Mouse (Mus musculus): ENCODE results near the gene Hyal3. TPM values are rescaled to one million over a fixed set of nuclear protein-coding genes. Genes with fewer than 3 reads are reported as not detected.

Hyal3 gene
- total and polyA plus RNA-seq, 2 experiments from 2014 or later = 1.9 to 4.9 TPM

- Histone ChIP-seq H3K4me2 (ENCODE audit: low read depth, low read length) (peak overlapping the region; percentile 96), H3K9ac (replicated peaks; ENCODE audit: low read length) (no peak overlapping the region), H3K27me3 (ENCODE audit: insufficient read depth, low read length) (no peaks in the 10 kb centered on the region), H3K4me1 (ENCODE audit: insufficient read depth, low read length) (peaks cover 58% of the 10 kb centered on the region), H3K9me3 (ENCODE audit: low read length) (no peaks in the 10 kb centered on the region), H3K27ac (peak overlapping the region; percentile 93), H3K4me3 (ENCODE audit: low read length) (no peak overlapping the region), H3K36me3 (ENCODE audit: insufficient read depth, low read length) (no peaks in the 10 kb centered on the region)
- DNase-seq (ENCODE audit: low spot score) (no peak), ATAC-seq (no peak)
- WGBS = 51% methylated on average over 8 of the region's 8 CpGs
- TF ChIP-seq CTCF (IDR thresholded peaks at IDR 0.05; ENCODE audit: low read depth) = no peak
Observed at GRCm38 (mm10) chr9:107631861-107632260, 51.2 kb downstream of the Hyal3 start.

- Histone ChIP-seq H3K9me3 (ENCODE audit: low read length) (no peaks in the 10 kb centered on the region), H3K27ac (peak overlapping the region; percentile 93), H3K9ac (replicated peaks; ENCODE audit: low read length) (peak overlapping the region; percentile 89), H3K36me3 (ENCODE audit: insufficient read depth, low read length) (no peaks in the 10 kb centered on the region), H3K4me2 (ENCODE audit: low read depth, low read length) (peak overlapping the region; percentile 96), H3K27me3 (ENCODE audit: insufficient read depth, low read length) (no peaks in the 10 kb centered on the region), H3K4me3 (ENCODE audit: low read length) (peak overlapping the region; percentile 81), H3K4me1 (ENCODE audit: insufficient read depth, low read length) (peaks cover 58% of the 10 kb centered on the region)
- ATAC-seq (no peak), DNase-seq (ENCODE audit: low spot score) (peak; percentile 75)
- no peak for TF ChIP-seq CTCF (IDR thresholded peaks at IDR 0.05; ENCODE audit: low read depth)
- 10% methylated on average over 6 of the region's 6 CpGs for WGBS
Observed at GRCm38 (mm10) chr9:107632478-107632877, 51.9 kb downstream of the Hyal3 start.

GRCm38 (mm10) chr9:107633091-107633660 lies 52.6 kb downstream of the Hyal3 start:
- ATAC-seq (peak; percentile 9; the same call in 1 of the 2 replicates), DNase-seq (ENCODE audit: low spot score) (peak; percentile 77)
- H3K9me3 ChIP-seq (ENCODE audit: low read length) = no peaks in the 10 kb centered on the region
- no peaks in the 10 kb centered on the region for H3K36me3 ChIP-seq (ENCODE audit: insufficient read depth, low read length)
- no peaks in the 10 kb centered on the region for H3K27me3 ChIP-seq (ENCODE audit: insufficient read depth, low read length)
- 2% methylated on average over 33 of the region's 33 CpGs for WGBS
- H3K4me1 ChIP-seq (ENCODE audit: insufficient read depth, low read length) = peaks cover 52% of the 10 kb centered on the region
- H3K9ac ChIP-seq (replicated peaks; ENCODE audit: low read length) = peak overlapping the region; percentile 89
- peak overlapping the region; percentile 93 for H3K27ac ChIP-seq
- no peak for TF ChIP-seq CTCF (IDR thresholded peaks at IDR 0.05; ENCODE audit: low read depth)
- peak overlapping the region; percentile 81 for H3K4me3 ChIP-seq (ENCODE audit: low read length)
- H3K4me2 ChIP-seq (ENCODE audit: low read depth, low read length) = peak overlapping the region; percentile 96

- H3K27me3 ChIP-seq (ENCODE audit: insufficient read depth, low read length) = no peaks in the 10 kb centered on the region
- no peaks in the 10 kb centered on the region for H3K9me3 ChIP-seq (ENCODE audit: low read length)
- no peaks in the 10 kb centered on the region for H3K36me3 ChIP-seq (ENCODE audit: insufficient read depth, low read length)
- peak overlapping the region; percentile 93 for H3K27ac ChIP-seq
- H3K4me1 ChIP-seq (ENCODE audit: insufficient read depth, low read length) = peaks cover 46% of the 10 kb centered on the region
- 1% methylated on average over 15 of the region's 15 CpGs for WGBS
- no peak for ATAC-seq
- peak; percentile 50 for DNase-seq (ENCODE audit: low spot score)
- peak overlapping the region; percentile 89 for H3K9ac ChIP-seq (replicated peaks; ENCODE audit: low read length)
- no peak for TF ChIP-seq CTCF (IDR thresholded peaks at IDR 0.05; ENCODE audit: low read depth)
- H3K4me2 ChIP-seq (ENCODE audit: low read depth, low read length) = peak overlapping the region; percentile 96
- H3K4me3 ChIP-seq (ENCODE audit: low read length) = peak overlapping the region; percentile 81
Observed at GRCm38 (mm10) chr9:107633661-107634405, 53.2 kb downstream of the Hyal3 start.

GRCm38 (mm10) chr9:107634406-107635278 lies 54.0 kb downstream of the Hyal3 start:
- peak overlapping the region; percentile 81 for H3K4me3 ChIP-seq (ENCODE audit: low read length)
- no peaks in the 10 kb centered on the region for H3K36me3 ChIP-seq (ENCODE audit: insufficient read depth, low read length)
- no peaks in the 10 kb centered on the region for H3K9me3 ChIP-seq (ENCODE audit: low read length)
- no peaks in the 10 kb centered on the region for H3K27me3 ChIP-seq (ENCODE audit: insufficient read depth, low read length)
- under 1% methylated on average over 35 of the region's 35 CpGs for WGBS
- TF ChIP-seq CTCF (IDR thresholded peaks at IDR 0.05; ENCODE audit: low read depth) = peak; percentile 1; the same call in 1 of the 2 replicates
- peaks cover 41% of the 10 kb centered on the region for H3K4me1 ChIP-seq (ENCODE audit: insufficient read depth, low read length)
- peak overlapping the region; percentile 89 for H3K9ac ChIP-seq (replicated peaks; ENCODE audit: low read length)
- peak overlapping the region; percentile 93 for H3K27ac ChIP-seq
- peak overlapping the region; percentile 96 for H3K4me2 ChIP-seq (ENCODE audit: low read depth, low read length)
- ATAC-seq = no peak
- DNase-seq (ENCODE audit: low spot score) = no peak

GRCm38 (mm10) chr9:107635279-107636028 lies 54.8 kb downstream of the Hyal3 start, which contains the start of gene Gnai2:
TSS of gene Gnai2 (minus strand) at chr9:107635367.
- ATAC-seq = peak; percentile 92
- peak; percentile 95 for DNase-seq (ENCODE audit: low spot score)
- Histone ChIP-seq H3K27me3 (ENCODE audit: insufficient read depth, low read length) (no peaks in the 10 kb centered on the region), H3K4me1 (ENCODE audit: insufficient read depth, low read length) (peaks cover 37% of the 10 kb centered on the region), H3K9me3 (ENCODE audit: low read length) (no peaks in the 10 kb centered on the region), H3K4me2 (ENCODE audit: low read depth, low read length) (peak within 1 kb of the TSS; percentile 96), H3K27ac (peak within 1 kb of the TSS; percentile 93), H3K36me3 (ENCODE audit: insufficient read depth, low read length) (no peaks in the 10 kb centered on the region), H3K4me3 (ENCODE audit: low read length) (peak within 1 kb of the TSS; percentile 81), H3K9ac (replicated peaks; ENCODE audit: low read length) (peak within 1 kb of the TSS; percentile 89)
- peak; percentile 17 for TF ChIP-seq CTCF (IDR thresholded peaks at IDR 0.05; ENCODE audit: low read depth)
- WGBS = 3% methylated on average over 38 of the region's 38 CpGs

Other genes with a start within 250 kb of the Hyal3 start
- gene Hemk1, start 242.5 kb upstream of the Hyal3 start, total RNA-seq (2014; rRNA removed) = 14.8 and 18.1 TPM in 2 replicates
- gene Hemk1, start 242.5 kb upstream of the Hyal3 start, polyA plus RNA-seq (2015; fragmentation: Nextera tagmentation; extraction: Ambion mirVana) = 13.6 and 16.4 TPM in 2 replicates
- 12.5 and 27.7 TPM in 2 replicates for gene 6430571L13Rik, start 240.2 kb upstream of the Hyal3 start, total RNA-seq (2014; rRNA removed)
- 10.9 and 11.2 TPM in 2 replicates for gene 6430571L13Rik, start 240.2 kb upstream of the Hyal3 start, polyA plus RNA-seq (2015; fragmentation: Nextera tagmentation; extraction: Ambion mirVana)
- 108 and 134 TPM in 2 replicates for gene Cacna2d2, start 181.2 kb upstream of the Hyal3 start, total RNA-seq (2014; rRNA removed)
- 7.1 and 7.6 TPM in 2 replicates for gene Cacna2d2, start 181.2 kb upstream of the Hyal3 start, polyA plus RNA-seq (2015; fragmentation: Nextera tagmentation; extraction: Ambion mirVana)
- 72.6 and 78.4 TPM in 2 replicates for gene Tmem115, start 46.9 kb upstream of the Hyal3 start, total RNA-seq (2014; rRNA removed)
- gene Tmem115, start 46.9 kb upstream of the Hyal3 start, polyA plus RNA-seq (2015; fragmentation: Nextera tagmentation; extraction: Ambion mirVana) = 51.6 and 52.3 TPM in 2 replicates
- 56.5 and 69.3 TPM in 2 replicates for gene Cyb561d2, start 38.6 kb upstream of the Hyal3 start, total RNA-seq (2014; rRNA removed)
- 52.9 and 53.5 TPM in 2 replicates for gene Cyb561d2, start 38.6 kb upstream of the Hyal3 start, polyA plus RNA-seq (2015; fragmentation: Nextera tagmentation; extraction: Ambion mirVana)
- gene Nprl2, start 38.6 kb upstream of the Hyal3 start, total RNA-seq (2014; rRNA removed) = 58.6 and 70.5 TPM in 2 replicates
- 53.0 and 54.6 TPM in 2 replicates for gene Nprl2, start 38.6 kb upstream of the Hyal3 start, polyA plus RNA-seq (2015; fragmentation: Nextera tagmentation; extraction: Ambion mirVana)
- gene Zmynd10, start 33.5 kb upstream of the Hyal3 start, total RNA-seq (2014; rRNA removed) = 1.8 and 10.9 TPM in 2 replicates
- gene Zmynd10, start 33.5 kb upstream of the Hyal3 start, polyA plus RNA-seq (2015; fragmentation: Nextera tagmentation; extraction: Ambion mirVana) = 3.5 and 3.7 TPM in 2 replicates
- gene Rassf1, start 29.3 kb upstream of the Hyal3 start, total RNA-seq (2014; rRNA removed) = 17.6 and 20.2 TPM in 2 replicates
- gene Rassf1, start 29.3 kb upstream of the Hyal3 start, polyA plus RNA-seq (2015; fragmentation: Nextera tagmentation; extraction: Ambion mirVana) = 30.3 and 31.0 TPM in 2 replicates
- 128 and 142 TPM in 2 replicates for gene Tusc2, start 17.6 kb upstream of the Hyal3 start, total RNA-seq (2014; rRNA removed)
- gene Tusc2, start 17.6 kb upstream of the Hyal3 start, polyA plus RNA-seq (2015; fragmentation: Nextera tagmentation; extraction: Ambion mirVana) = 115 and 119 TPM in 2 replicates
- gene Hyal2, start 12.9 kb upstream of the Hyal3 start, total RNA-seq (2014; rRNA removed) = 59.8 and 75.3 TPM in 2 replicates
- 39.8 and 40.6 TPM in 2 replicates for gene Hyal2, start 12.9 kb upstream of the Hyal3 start, polyA plus RNA-seq (2015; fragmentation: Nextera tagmentation; extraction: Ambion mirVana)
- gene Hyal1, start 3.9 kb upstream of the Hyal3 start, total RNA-seq (2014; rRNA removed) = 3.4 and 7.7 TPM in 2 replicates
- 3.3 and 4.9 TPM in 2 replicates for gene Hyal1, start 3.9 kb upstream of the Hyal3 start, polyA plus RNA-seq (2015; fragmentation: Nextera tagmentation; extraction: Ambion mirVana)
- gene Naa80, start 1.9 kb upstream of the Hyal3 start, total RNA-seq (2014; rRNA removed) = 29.9 and 32.8 TPM in 2 replicates
- 17.8 and 19.4 TPM in 2 replicates for gene Naa80, start 1.9 kb upstream of the Hyal3 start, polyA plus RNA-seq (2015; fragmentation: Nextera tagmentation; extraction: Ambion mirVana)
- gene Ifrd2, start 6.8 kb downstream of the Hyal3 start, total RNA-seq (2014; rRNA removed) = 7.6 and 10.9 TPM in 2 replicates
- gene Ifrd2, start 6.8 kb downstream of the Hyal3 start, polyA plus RNA-seq (2015; fragmentation: Nextera tagmentation; extraction: Ambion mirVana) = 9.0 and 9.3 TPM in 2 replicates
- gene Sema3b, start 28.4 kb downstream of the Hyal3 start, total RNA-seq (2014; rRNA removed) = 11.2 and 14.6 TPM in 2 replicates
- 8.3 and 9.0 TPM in 2 replicates for gene Sema3b, start 28.4 kb downstream of the Hyal3 start, polyA plus RNA-seq (2015; fragmentation: Nextera tagmentation; extraction: Ambion mirVana)
- 334 and 369 TPM in 2 replicates for gene Gnai2, start 54.5 kb downstream of the Hyal3 start, total RNA-seq (2014; rRNA removed)
- 275 and 287 TPM in 2 replicates for gene Gnai2, start 54.5 kb downstream of the Hyal3 start, polyA plus RNA-seq (2015; fragmentation: Nextera tagmentation; extraction: Ambion mirVana)
- 102 and 134 TPM in 2 replicates for gene Slc38a3, start 88.7 kb downstream of the Hyal3 start, total RNA-seq (2014; rRNA removed)
- 52.1 and 54.5 TPM in 2 replicates for gene Slc38a3, start 88.7 kb downstream of the Hyal3 start, polyA plus RNA-seq (2015; fragmentation: Nextera tagmentation; extraction: Ambion mirVana)
- gene Gnat1, start 98.9 kb downstream of the Hyal3 start, total RNA-seq (2014; rRNA removed) = 0.52 TPM in 1 of 2 replicates, not detected in the other
- 2.4 and 2.7 TPM in 2 replicates for gene Gnat1, start 98.9 kb downstream of the Hyal3 start, polyA plus RNA-seq (2015; fragmentation: Nextera tagmentation; extraction: Ambion mirVana)
- gene Sema3f, start 129.7 kb downstream of the Hyal3 start, total RNA-seq (2014; rRNA removed) = 65.4 and 81.3 TPM in 2 replicates
- 7.5 and 8.7 TPM in 2 replicates for gene Sema3f, start 129.7 kb downstream of the Hyal3 start, polyA plus RNA-seq (2015; fragmentation: Nextera tagmentation; extraction: Ambion mirVana)
- 85.5 and 149 TPM in 2 replicates for gene Rbm5, start 190.2 kb downstream of the Hyal3 start, total RNA-seq (2014; rRNA removed)
- gene Rbm5, start 190.2 kb downstream of the Hyal3 start, polyA plus RNA-seq (2015; fragmentation: Nextera tagmentation; extraction: Ambion mirVana) = 142 and 148 TPM in 2 replicates

All from hindbrain, postnatal 0 days (tissue).